Mouse (Mus musculus) midbrain, embryonic 13.5 days (tissue): ENCODE results near the gene Numbl. TPM values are rescaled to one million over a fixed set of nuclear protein-coding genes. Genes with fewer than 3 reads are reported as not detected.

Experiments used
- ATAC-seq: fragments of 200-750 bp; cut with Nextera tagmentation; 2 replicates; pipeline ENCODE4 v1.8.0; 2017; ENCODE audit warnings: mild to moderate bottlenecking, moderate TSS enrichment, moderate library complexity
- H3K27ac ChIP-seq: fragments of 300-500 bp; sonication (generic); 2 replicates; pipeline ENCODE4 v1.5.1; 2015; ENCODE audit warnings: inconsistent platforms, mild to moderate bottlenecking, moderate library complexity
- H3K27me3 ChIP-seq: fragments of 300-500 bp; sonication (generic); 2 replicates; pipeline ENCODE4 v1.6.1; 2015; ENCODE audit warnings: mild to moderate bottlenecking, inconsistent platforms
- H3K36me3 ChIP-seq: fragments of 300-500 bp; sonication (generic); 2 replicates; pipeline ENCODE4 v1.6.1; 2015; ENCODE audit warnings: mild to moderate bottlenecking, inconsistent platforms
- H3K4me1 ChIP-seq: fragments of 300-500 bp; sonication (generic); replicated peaks from 2 replicates; pipeline ENCODE4 v1.6.1; 2015; ENCODE audit warnings: inconsistent platforms
- H3K4me2 ChIP-seq: fragments of 300-500 bp; sonication (generic); replicated peaks from 2 replicates; pipeline ENCODE4 v1.6.1; 2015; ENCODE audit warnings: moderate library complexity, mild to moderate bottlenecking, inconsistent platforms
- H3K4me3 ChIP-seq: fragments of 300-500 bp; sonication (generic); replicated peaks from 2 replicates; pipeline ENCODE4 v1.5.1; 2015; ENCODE audit warnings: mild to moderate bottlenecking, inconsistent platforms
- H3K9ac ChIP-seq: fragments of 300-500 bp; sonication (generic); replicated peaks from 2 replicates; pipeline ENCODE4 v1.6.1; 2015; ENCODE audit warnings: mild to moderate bottlenecking, inconsistent platforms
- H3K9me3 ChIP-seq: fragments of 300-500 bp; sonication (generic); 2 replicates; pipeline ENCODE4 v1.6.1; 2016; ENCODE audit warnings: mild to moderate bottlenecking, inconsistent platforms
- WGBS: fragments of 180-500 bp; shearing (Covaris S2); methylation state at CpG from one replicate; pipeline ENCODE4 v1.1.7; 2015; 5-methylcytosine and 5-hydroxymethylcytosine counted together
- polyA plus RNA-seq: library from polyadenylated mRNA; unstranded; fragments of >200 nt; fragmentation: Nextera tagmentation; extraction: Ambion mirVana; gene quantifications from 2 replicates; pipeline ENCODE4 v1.2.1, GENCODE M21; 2015

The Numbl gene
- polyA plus RNA-seq, 1 experiment from 2014 or later, result 51.6 TPM

GRCm38 (mm10) chr7:27300351-27300750, 42.1 kb downstream of the Numbl start:
- Histone ChIP-seq H3K36me3 (no peaks in the 10 kb centered on the region), H3K4me3 (no peak overlapping the region), H3K4me2 (no peak overlapping the region), H3K4me1 (no peaks in the 10 kb centered on the region), H3K9ac (no peak overlapping the region), H3K27me3 (0 out of 2 replicates have a peak, but pooled peaks cover 2% of the 10 kb centered on the region), H3K9me3 (no peaks in the 10 kb centered on the region), H3K27ac (no peak overlapping the region)
- 90% methylated on average over 4 of the region's 4 CpGs for WGBS
- ATAC-seq, result no peak

DNA sequence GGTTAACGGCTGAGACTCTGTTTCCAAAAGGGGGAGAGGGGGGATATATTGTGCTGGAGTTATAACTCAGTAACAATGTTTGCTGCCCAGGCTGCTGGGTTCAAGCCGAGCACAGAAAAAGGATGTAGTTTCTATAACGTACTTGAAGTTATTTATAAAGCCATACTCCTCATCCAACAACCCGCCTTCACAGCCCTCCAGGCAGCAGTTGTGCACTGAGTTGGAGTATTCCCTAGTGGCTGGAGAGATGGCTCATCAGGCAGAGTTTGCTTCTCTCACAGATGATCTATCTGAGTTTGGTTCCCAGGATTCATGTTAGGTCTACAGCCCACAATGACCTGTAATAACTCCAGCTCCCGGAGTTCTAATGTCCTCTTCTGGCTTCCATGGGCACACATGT, 42.6 kb downstream of the Numbl start:
- WGBS, result 82% methylated on average over 5 of the region's 5 CpGs
- H3K27me3 ChIP-seq, result 0 out of 2 replicates have a peak, but pooled peaks cover 2% of the 10 kb centered on the region
- H3K9me3 ChIP-seq, result no peaks in the 10 kb centered on the region
- H3K4me1 ChIP-seq, result no peaks in the 10 kb centered on the region
- H3K4me3 ChIP-seq, result no peak overlapping the region
- no peak overlapping the region for H3K9ac ChIP-seq
- no peak overlapping the region for H3K4me2 ChIP-seq
- no peak for ATAC-seq
- H3K27ac ChIP-seq, result no peak overlapping the region
- H3K36me3 ChIP-seq, result no peaks in the 10 kb centered on the region

DNA sequence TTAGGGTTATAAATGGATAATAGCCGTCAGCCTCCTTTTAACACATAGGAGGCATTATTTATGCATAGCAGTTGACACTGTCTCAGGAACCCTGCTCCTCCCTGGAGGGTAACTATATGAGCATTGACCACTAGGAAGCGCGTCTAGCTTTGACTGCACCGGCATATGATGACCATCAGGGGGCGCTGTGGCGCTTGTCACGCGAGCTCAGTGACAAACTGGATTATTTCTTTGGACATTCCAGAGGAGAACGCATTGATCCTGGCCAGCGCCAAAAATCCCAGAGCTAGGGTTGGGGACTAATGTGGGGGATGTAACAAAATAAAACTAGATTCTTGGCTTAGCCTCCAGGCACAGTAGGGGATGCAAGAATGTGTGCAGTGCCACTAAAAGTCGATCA, 43.9 kb downstream of the Numbl start:
- no peaks in the 10 kb centered on the region for H3K36me3 ChIP-seq
- H3K27me3 ChIP-seq, result 0 out of 2 replicates have a peak, but pooled peaks cover 2% of the 10 kb centered on the region
- no peak overlapping the region for H3K27ac ChIP-seq
- no peak overlapping the region for H3K4me3 ChIP-seq
- no peaks in the 10 kb centered on the region for H3K9me3 ChIP-seq
- no peak overlapping the region for H3K4me2 ChIP-seq
- 9% methylated on average over 11 of the region's 11 CpGs for WGBS
- no peaks in the 10 kb centered on the region for H3K4me1 ChIP-seq
- no peak overlapping the region for H3K9ac ChIP-seq
- ATAC-seq, result 0 out of 2 replicates have a peak, but pooled peaks have one; percentile 14

GRCm38 (mm10) chr7:27305091-27305730, 47.0 kb downstream of the Numbl start:
- H3K9me3 ChIP-seq, result no peaks in the 10 kb centered on the region
- peaks cover 12% of the 10 kb centered on the region for H3K27me3 ChIP-seq
- H3K9ac ChIP-seq, result no peak overlapping the region
- ATAC-seq, result no peak
- H3K36me3 ChIP-seq, result no peaks in the 10 kb centered on the region
- peaks cover 5% of the 10 kb centered on the region for H3K4me1 ChIP-seq
- H3K4me2 ChIP-seq, result no peak overlapping the region
- no peak overlapping the region for H3K4me3 ChIP-seq
- no peak overlapping the region for H3K27ac ChIP-seq
- 86% methylated on average over 17 of the region's 17 CpGs for WGBS

DNA sequence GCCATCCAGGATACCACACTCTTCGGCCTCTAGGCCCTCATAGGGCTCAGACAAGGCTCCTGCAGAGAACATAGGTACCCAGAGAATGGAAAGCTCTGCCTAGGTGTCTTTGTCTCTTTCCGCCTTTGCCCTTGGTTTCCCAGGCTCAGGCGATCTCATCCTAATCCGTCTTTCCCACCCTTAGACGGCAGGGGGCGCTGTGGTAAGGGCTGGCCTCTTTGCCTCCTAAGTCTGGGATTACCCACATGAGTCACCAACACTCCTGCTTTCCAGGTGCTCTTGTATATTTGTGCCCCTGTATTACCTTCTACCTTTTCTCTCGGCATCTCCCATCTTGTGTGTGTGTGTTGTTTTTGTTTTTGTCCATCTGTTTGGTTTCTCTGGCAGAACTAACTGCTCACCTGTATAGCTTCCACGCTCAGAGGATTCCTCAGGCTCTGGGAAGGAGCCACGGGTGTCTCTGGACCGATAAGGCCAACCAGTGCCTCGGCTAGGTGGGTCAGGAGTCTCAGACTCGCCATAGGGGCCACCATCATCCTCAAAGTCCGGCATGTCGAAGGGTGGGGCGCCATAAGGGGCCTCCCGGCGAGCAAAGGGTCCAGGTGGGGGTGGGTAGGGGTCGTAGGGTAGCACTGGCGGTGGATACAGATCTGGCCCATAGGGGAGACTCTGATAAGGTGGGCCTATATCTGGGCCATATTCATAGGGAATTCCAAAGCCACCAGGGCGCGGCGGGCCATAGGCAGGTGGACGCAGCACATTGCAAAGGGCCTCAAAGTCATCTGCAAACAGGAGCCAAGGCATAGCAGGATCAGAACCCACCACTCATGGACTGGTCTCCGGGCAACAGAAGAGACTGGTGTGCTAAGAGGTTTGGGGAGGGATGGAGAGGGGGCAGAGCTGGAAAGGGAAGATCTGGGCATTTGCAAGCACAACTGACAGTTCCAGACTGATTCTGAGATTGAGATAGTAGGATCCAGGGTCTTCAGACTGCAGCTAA, 48.2 kb downstream of the Numbl start:
- Histone ChIP-seq H3K4me1 (peaks cover 10% of the 10 kb centered on the region), H3K9me3 (no peaks in the 10 kb centered on the region), H3K36me3 (no peaks in the 10 kb centered on the region), H3K27me3 (peaks cover 21% of the 10 kb centered on the region), H3K9ac (no peak overlapping the region), H3K4me2 (no peak overlapping the region), H3K27ac (no peak overlapping the region), H3K4me3 (no peak overlapping the region)
- WGBS, result 76% methylated on average over 24 of the region's 24 CpGs
- no peak for ATAC-seq

DNA sequence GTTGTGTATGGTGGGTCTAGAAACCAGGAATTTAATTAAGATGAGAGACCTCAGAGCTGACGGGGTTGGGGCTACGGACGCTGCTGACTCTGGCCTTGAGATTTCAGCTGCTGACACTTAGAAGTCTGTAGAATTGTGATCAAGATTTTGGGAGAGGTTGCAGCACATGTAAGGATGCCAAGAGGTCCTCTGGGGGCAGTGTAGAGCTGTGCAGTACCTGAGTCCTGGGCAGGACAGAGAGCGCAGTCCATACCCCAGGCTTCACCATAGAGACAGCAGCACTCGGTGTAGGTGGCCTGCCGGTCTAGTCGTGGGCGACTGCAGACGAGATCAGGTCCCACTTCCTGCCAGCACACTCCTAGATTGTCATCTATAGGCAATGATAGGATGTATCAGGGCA, 49.3 kb downstream of the Numbl start:
- no peak overlapping the region for H3K27ac ChIP-seq
- peaks cover 10% of the 10 kb centered on the region for H3K4me1 ChIP-seq
- H3K4me3 ChIP-seq, result no peak overlapping the region
- no peak overlapping the region for H3K9ac ChIP-seq
- peaks cover 21% of the 10 kb centered on the region for H3K27me3 ChIP-seq
- no peak for ATAC-seq
- WGBS, result 52% methylated on average over 9 of the region's 9 CpGs
- H3K4me2 ChIP-seq, result no peak overlapping the region
- no peaks in the 10 kb centered on the region for H3K36me3 ChIP-seq
- no peaks in the 10 kb centered on the region for H3K9me3 ChIP-seq

GRCm38 (mm10) chr7:27308821-27309549, 50.8 kb downstream of the Numbl start:
- 0 out of 2 replicates have a peak, but pooled peaks have one; percentile 24 for ATAC-seq
- Histone ChIP-seq H3K4me2 (peak overlapping the region; percentile 53), H3K27ac (no peak overlapping the region), H3K36me3 (peaks cover 9% of the 10 kb centered on the region; the same call in 1 of the 2 replicates), H3K4me1 (peaks cover 10% of the 10 kb centered on the region), H3K9ac (no peak overlapping the region; the same call in 1 of the 2 replicates), H3K9me3 (peaks cover 10% of the 10 kb centered on the region), H3K27me3 (peaks cover 19% of the 10 kb centered on the region), H3K4me3 (peak overlapping the region; percentile 25)
- WGBS, result 12% methylated on average over 28 of the region's 28 CpGs

DNA sequence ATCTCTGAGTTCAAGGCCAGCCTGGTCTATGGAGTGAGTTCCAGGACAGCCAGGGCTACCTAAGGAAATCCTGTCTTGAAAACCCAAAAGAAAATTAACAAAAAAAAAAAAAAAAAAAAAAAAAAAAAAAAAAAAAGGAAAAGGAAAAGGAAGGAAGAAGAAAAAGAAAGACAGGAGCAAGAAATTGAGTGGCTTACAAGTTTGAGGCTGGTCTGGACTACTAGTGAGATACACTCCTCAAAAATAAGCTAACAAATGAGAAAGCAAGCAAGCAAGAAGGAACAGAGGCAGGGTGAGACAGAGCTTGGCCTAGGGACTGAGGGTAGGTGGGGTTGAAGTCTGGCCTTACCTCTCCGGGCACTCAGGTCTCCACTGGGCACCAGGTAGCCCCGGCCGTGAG, 51.6 kb downstream of the Numbl start:
- Histone ChIP-seq H3K27ac (no peak overlapping the region), H3K4me2 (peak overlapping the region; percentile 59), H3K27me3 (peaks cover 19% of the 10 kb centered on the region), H3K4me3 (no peak overlapping the region), H3K9me3 (peaks cover 16% of the 10 kb centered on the region), H3K4me1 (peaks cover 10% of the 10 kb centered on the region), H3K36me3 (peaks cover 9% of the 10 kb centered on the region; the same call in 1 of the 2 replicates), H3K9ac (no peak overlapping the region; the same call in 1 of the 2 replicates)
- no peak for ATAC-seq
- 44% methylated on average over 3 of the region's 3 CpGs for WGBS

GRCm38 (mm10) chr7:27310306-27310705, 52.1 kb downstream of the Numbl start:
- H3K4me3 ChIP-seq, result peak overlapping the region; percentile 34
- ATAC-seq, result peak; percentile 75
- peaks cover 10% of the 10 kb centered on the region for H3K4me1 ChIP-seq
- H3K9me3 ChIP-seq, result peaks cover 16% of the 10 kb centered on the region
- H3K9ac ChIP-seq, result peak overlapping the region; percentile 59
- no peak overlapping the region for H3K27ac ChIP-seq
- peaks cover 19% of the 10 kb centered on the region for H3K27me3 ChIP-seq
- peak overlapping the region; percentile 59 for H3K4me2 ChIP-seq
- peaks cover 9% of the 10 kb centered on the region; the same call in 1 of the 2 replicates for H3K36me3 ChIP-seq
- 8% methylated on average over 17 of the region's 17 CpGs for WGBS

GRCm38 (mm10) chr7:27310996-27311535, 52.8 kb downstream of the Numbl start:
- ATAC-seq, result no peak
- WGBS, result 50% methylated on average over 8 of the region's 8 CpGs
- peaks cover 19% of the 10 kb centered on the region for H3K27me3 ChIP-seq
- no peak overlapping the region for H3K27ac ChIP-seq
- H3K4me3 ChIP-seq, result no peak overlapping the region
- H3K4me2 ChIP-seq, result peak overlapping the region; percentile 59; the same call in 1 of the 2 replicates
- H3K9ac ChIP-seq, result no peak overlapping the region
- H3K36me3 ChIP-seq, result peaks cover 9% of the 10 kb centered on the region; the same call in 1 of the 2 replicates
- H3K9me3 ChIP-seq, result peaks cover 16% of the 10 kb centered on the region
- peaks cover 14% of the 10 kb centered on the region for H3K4me1 ChIP-seq

DNA sequence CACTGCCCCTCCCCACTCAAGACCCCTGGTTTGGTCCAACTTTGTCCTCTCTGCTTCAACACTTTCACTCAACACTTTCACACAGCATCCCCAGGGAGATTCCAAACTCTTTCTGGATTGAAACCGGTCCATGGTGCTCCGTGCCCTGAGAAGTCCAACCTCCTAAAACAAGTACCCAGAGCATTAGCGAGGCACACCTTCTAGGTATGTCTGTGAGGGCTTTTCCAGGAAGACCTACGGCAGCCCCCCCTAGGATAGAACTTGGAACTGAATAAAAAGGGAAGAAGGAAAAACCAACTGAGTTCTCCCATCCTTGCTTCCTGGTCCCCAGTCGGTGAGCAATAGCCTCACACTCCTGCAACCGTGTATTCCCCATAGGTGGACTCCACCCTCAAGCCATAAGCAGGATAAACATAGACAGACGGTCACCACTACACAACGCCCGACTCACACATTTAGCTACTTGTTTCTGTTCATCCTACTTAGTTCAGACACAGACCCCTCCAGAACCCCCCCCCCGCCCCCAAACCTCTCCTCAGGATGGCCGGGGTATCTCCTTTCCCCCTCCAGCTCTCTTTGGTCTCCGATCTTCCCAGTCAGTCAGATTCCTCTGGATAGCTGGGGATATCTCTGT, 53.5 kb downstream of the Numbl start:
- Histone ChIP-seq H3K4me2 (no peak overlapping the region), H3K4me1 (peaks cover 16% of the 10 kb centered on the region), H3K9ac (no peak overlapping the region), H3K27me3 (peaks cover 19% of the 10 kb centered on the region), H3K27ac (no peak overlapping the region), H3K4me3 (no peak overlapping the region), H3K36me3 (peaks cover 9% of the 10 kb centered on the region; the same call in 1 of the 2 replicates), H3K9me3 (peaks cover 16% of the 10 kb centered on the region)
- ATAC-seq, result no peak
- 97% methylated on average over 12 of the region's 12 CpGs for WGBS
